Mouse (Mus musculus): ENCODE data around the gene Best3. TPM values are rescaled to one million over a fixed set of nuclear protein-coding genes. Genes with fewer than 3 reads are reported as not detected.

The Best3 gene
- polyA plus RNA-seq, 1 experiment from 2014 or later, result 0.59 TPM

DNA sequence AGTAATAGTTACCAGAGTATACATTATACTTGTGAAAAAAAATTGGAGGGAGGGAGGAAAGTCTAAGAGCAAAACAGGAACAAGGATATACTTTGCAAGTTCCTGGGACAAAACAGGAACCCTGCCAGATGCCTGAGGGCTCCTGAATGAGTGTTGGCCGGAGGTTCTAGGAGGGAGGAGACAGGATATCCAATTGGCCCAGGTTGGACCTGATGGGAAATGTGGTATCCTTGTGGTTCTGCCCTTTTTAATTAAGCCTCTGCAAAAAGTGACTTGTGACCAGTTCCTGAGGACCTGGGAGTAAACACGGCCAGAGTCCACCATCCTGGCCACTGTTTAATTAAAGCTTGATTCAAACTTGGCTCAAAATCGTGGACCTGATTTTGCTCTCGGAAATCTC is 17.4 kb upstream of the Best3 start:
- ATAC-seq (ENCODE audit: insufficient read depth, low FRiP score), result no peak
- no peak overlapping the region for H3K4me2 ChIP-seq (ENCODE audit: low read depth, low read length)
- H3K27me3 ChIP-seq (ENCODE audit: control insufficient read depth, insufficient read depth, low read length), result no peaks in the 10 kb centered on the region
- WGBS, result 82% methylated on average over 4 of the region's 4 CpGs
- no peak overlapping the region for H3K27ac ChIP-seq (ENCODE audit: low read length)
- H3K4me3 ChIP-seq (replicated peaks; ENCODE audit: low read length), result no peak overlapping the region
- H3K4me1 ChIP-seq (ENCODE audit: control insufficient read depth, insufficient read depth, low read length), result no peaks in the 10 kb centered on the region
- H3K9ac ChIP-seq (ENCODE audit: low read length), result no peak overlapping the region
- no peaks in the 10 kb centered on the region for H3K36me3 ChIP-seq (ENCODE audit: control insufficient read depth, insufficient read depth, low read length)
- H3K9me3 ChIP-seq (replicated peaks; ENCODE audit: control insufficient read depth, low read length), result no peaks in the 10 kb centered on the region

GRCm38 (mm10) chr10:116972509-116972908 is 13.6 kb upstream of the Best3 start, which contains the start of gene Gm10271:
Gene Gm10271 (minus strand): TSS chr10:116972609.
- Histone ChIP-seq H3K27me3 (ENCODE audit: control insufficient read depth, insufficient read depth, low read length) (no peaks in the 10 kb centered on the region), H3K36me3 (ENCODE audit: control insufficient read depth, insufficient read depth, low read length) (no peaks in the 10 kb centered on the region), H3K4me2 (ENCODE audit: low read depth, low read length) (no peak within 1 kb of the TSS), H3K4me1 (ENCODE audit: control insufficient read depth, insufficient read depth, low read length) (no peaks in the 10 kb centered on the region), H3K27ac (ENCODE audit: low read length) (no peak within 1 kb of the TSS), H3K9me3 (replicated peaks; ENCODE audit: control insufficient read depth, low read length) (no peaks in the 10 kb centered on the region), H3K9ac (ENCODE audit: low read length) (no peak within 1 kb of the TSS), H3K4me3 (replicated peaks; ENCODE audit: low read length) (no peak within 1 kb of the TSS)
- no peak for ATAC-seq (ENCODE audit: insufficient read depth, low FRiP score)
- WGBS, result 97% methylated on average over 6 of the region's 6 CpGs

DNA sequence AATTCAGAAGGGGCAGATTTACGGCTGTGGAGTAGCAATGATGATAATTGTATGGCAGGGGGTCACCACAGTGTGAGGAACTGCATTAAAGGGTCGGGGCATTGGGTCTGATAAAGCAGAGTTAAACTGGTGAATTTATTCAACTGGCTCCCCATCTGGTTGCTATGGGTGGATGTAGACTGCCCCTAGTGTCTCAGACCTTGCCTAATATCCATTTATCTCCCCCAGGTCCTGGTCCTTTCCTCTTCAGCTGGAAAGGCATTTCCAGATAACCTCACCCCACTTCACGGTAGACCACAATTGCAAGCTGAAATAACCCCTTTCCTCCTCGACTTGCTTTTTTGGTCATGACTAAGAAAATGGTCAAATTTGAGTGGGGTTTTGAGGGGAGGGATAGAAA is 8.7 kb upstream of the Best3 start:
- no peak for ATAC-seq (ENCODE audit: insufficient read depth, low FRiP score)
- H3K27ac ChIP-seq (ENCODE audit: low read length), result no peak overlapping the region
- H3K4me2 ChIP-seq (ENCODE audit: low read depth, low read length), result no peak overlapping the region
- H3K4me1 ChIP-seq (ENCODE audit: control insufficient read depth, insufficient read depth, low read length), result no peaks in the 10 kb centered on the region
- no peak overlapping the region for H3K4me3 ChIP-seq (replicated peaks; ENCODE audit: low read length)
- 34% methylated on average over 4 of the region's 4 CpGs for WGBS
- H3K9me3 ChIP-seq (replicated peaks; ENCODE audit: control insufficient read depth, low read length), result no peaks in the 10 kb centered on the region
- no peaks in the 10 kb centered on the region for H3K36me3 ChIP-seq (ENCODE audit: control insufficient read depth, insufficient read depth, low read length)
- H3K9ac ChIP-seq (ENCODE audit: low read length), result no peak overlapping the region
- no peaks in the 10 kb centered on the region for H3K27me3 ChIP-seq (ENCODE audit: control insufficient read depth, insufficient read depth, low read length)

- no peak overlapping the region for H3K27ac ChIP-seq (ENCODE audit: low read length)
Measured at GRCm38 (mm10) chr10:116977858-116978257, 8.3 kb upstream of the Best3 start.

GRCm38 (mm10) chr10:116978841-116979240 is 7.3 kb upstream of the Best3 start:
- 93% methylated on average over 9 of the region's 9 CpGs for WGBS
- Histone ChIP-seq H3K9ac (ENCODE audit: low read length) (no peak overlapping the region), H3K27me3 (ENCODE audit: control insufficient read depth, insufficient read depth, low read length) (no peaks in the 10 kb centered on the region), H3K9me3 (replicated peaks; ENCODE audit: control insufficient read depth, low read length) (no peaks in the 10 kb centered on the region), H3K4me2 (ENCODE audit: low read depth, low read length) (no peak overlapping the region), H3K4me1 (ENCODE audit: control insufficient read depth, insufficient read depth, low read length) (no peaks in the 10 kb centered on the region), H3K27ac (ENCODE audit: low read length) (no peak overlapping the region), H3K4me3 (replicated peaks; ENCODE audit: low read length) (no peak overlapping the region), H3K36me3 (ENCODE audit: control insufficient read depth, insufficient read depth, low read length) (no peaks in the 10 kb centered on the region)
- no peak for ATAC-seq (ENCODE audit: insufficient read depth, low FRiP score)

More at GRCm38 (mm10) chr10:116977858-116978257, 8.3 kb upstream of the Best3 start:
- Histone ChIP-seq H3K4me1 (ENCODE audit: control insufficient read depth, insufficient read depth, low read length) (no peaks in the 10 kb centered on the region), H3K9me3 (replicated peaks; ENCODE audit: control insufficient read depth, low read length) (no peaks in the 10 kb centered on the region), H3K4me2 (ENCODE audit: low read depth, low read length) (no peak overlapping the region), H3K4me3 (replicated peaks; ENCODE audit: low read length) (no peak overlapping the region), H3K27me3 (ENCODE audit: control insufficient read depth, insufficient read depth, low read length) (no peaks in the 10 kb centered on the region), H3K36me3 (ENCODE audit: control insufficient read depth, insufficient read depth, low read length) (no peaks in the 10 kb centered on the region), H3K9ac (ENCODE audit: low read length) (no peak overlapping the region)
- WGBS, result 72% methylated on average over 2 of the region's 2 CpGs
- ATAC-seq (ENCODE audit: insufficient read depth, low FRiP score), result no peak

DNA sequence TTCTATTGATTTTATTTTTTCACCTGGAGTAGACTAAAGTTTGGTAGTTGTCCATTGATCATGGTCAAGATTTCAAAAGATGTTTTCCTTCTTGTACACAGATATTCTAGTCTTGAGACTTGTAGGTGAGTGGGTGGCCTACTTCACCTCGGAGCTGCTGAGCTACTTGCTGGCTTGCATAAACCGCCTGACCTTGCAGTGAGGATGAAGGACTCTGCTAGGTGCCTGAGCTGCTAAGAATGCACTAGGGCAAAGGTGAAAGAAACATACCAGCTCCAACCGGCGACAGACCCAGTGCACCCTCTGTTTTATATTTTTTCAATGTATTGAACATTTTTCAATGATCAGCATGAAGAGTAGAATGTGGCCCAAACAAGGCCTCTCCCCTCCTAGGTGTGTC is 5.8 kb upstream of the Best3 start:
- Histone ChIP-seq H3K4me1 (ENCODE audit: control insufficient read depth, insufficient read depth, low read length) (no peaks in the 10 kb centered on the region), H3K36me3 (ENCODE audit: control insufficient read depth, insufficient read depth, low read length) (no peaks in the 10 kb centered on the region), H3K4me2 (ENCODE audit: low read depth, low read length) (no peak overlapping the region), H3K4me3 (replicated peaks; ENCODE audit: low read length) (no peak overlapping the region), H3K27ac (ENCODE audit: low read length) (no peak overlapping the region), H3K9me3 (replicated peaks; ENCODE audit: control insufficient read depth, low read length) (no peaks in the 10 kb centered on the region), H3K27me3 (ENCODE audit: control insufficient read depth, insufficient read depth, low read length) (no peaks in the 10 kb centered on the region), H3K9ac (ENCODE audit: low read length) (no peak overlapping the region)
- no peak for ATAC-seq (ENCODE audit: insufficient read depth, low FRiP score)
- 64% methylated on average over 4 of the region's 4 CpGs for WGBS

- Histone ChIP-seq H3K4me2 (ENCODE audit: low read depth, low read length) (no peak overlapping the region), H3K27ac (ENCODE audit: low read length) (no peak overlapping the region), H3K4me1 (ENCODE audit: control insufficient read depth, insufficient read depth, low read length) (no peaks in the 10 kb centered on the region), H3K27me3 (ENCODE audit: control insufficient read depth, insufficient read depth, low read length) (no peaks in the 10 kb centered on the region), H3K4me3 (replicated peaks; ENCODE audit: low read length) (no peak overlapping the region), H3K9ac (ENCODE audit: low read length) (no peak overlapping the region), H3K36me3 (ENCODE audit: control insufficient read depth, insufficient read depth, low read length) (no peaks in the 10 kb centered on the region), H3K9me3 (replicated peaks; ENCODE audit: control insufficient read depth, low read length) (no peaks in the 10 kb centered on the region)
- no peak for ATAC-seq (ENCODE audit: insufficient read depth, low FRiP score)
- 75% methylated on average over 3 of the region's 3 CpGs for WGBS
Measured at GRCm38 (mm10) chr10:116980888-116981287, 5.2 kb upstream of the Best3 start.

DNA sequence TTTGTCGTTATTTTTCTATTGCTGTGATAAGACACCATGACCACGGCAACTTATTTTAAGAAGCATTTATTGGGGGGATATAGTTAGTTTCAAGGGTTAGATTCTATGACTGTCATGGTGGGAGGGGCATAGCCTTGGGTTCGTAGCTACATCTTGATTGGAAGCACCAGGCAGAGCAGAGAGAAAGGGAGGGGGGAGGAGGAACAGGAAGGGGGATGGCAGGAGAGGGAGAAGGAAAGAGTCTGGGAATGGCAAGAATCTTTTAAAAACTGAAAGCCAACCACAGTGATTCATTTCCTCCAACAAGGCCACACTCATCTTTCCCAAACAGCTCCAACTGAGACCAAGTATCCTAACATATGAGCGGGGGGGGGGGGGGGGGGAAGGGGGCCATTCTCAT is 3.6 kb upstream of the Best3 start:
- H3K9me3 ChIP-seq (replicated peaks; ENCODE audit: control insufficient read depth, low read length), result no peaks in the 10 kb centered on the region
- H3K4me2 ChIP-seq (ENCODE audit: low read depth, low read length), result no peak overlapping the region
- H3K4me1 ChIP-seq (ENCODE audit: control insufficient read depth, insufficient read depth, low read length), result peaks cover 8% of the 10 kb centered on the region
- H3K27me3 ChIP-seq (ENCODE audit: control insufficient read depth, insufficient read depth, low read length), result no peaks in the 10 kb centered on the region
- WGBS, result 68% methylated on average over 3 of the region's 4 CpGs
- no peak overlapping the region for H3K27ac ChIP-seq (ENCODE audit: low read length)
- H3K36me3 ChIP-seq (ENCODE audit: control insufficient read depth, insufficient read depth, low read length), result no peaks in the 10 kb centered on the region
- no peak for ATAC-seq (ENCODE audit: insufficient read depth, low FRiP score)
- H3K4me3 ChIP-seq (replicated peaks; ENCODE audit: low read length), result no peak overlapping the region
- no peak overlapping the region for H3K9ac ChIP-seq (ENCODE audit: low read length)

- WGBS, result 58% methylated on average over 12 of the region's 12 CpGs
- Histone ChIP-seq H3K9ac (ENCODE audit: low read length) (no peak overlapping the region), H3K36me3 (ENCODE audit: control insufficient read depth, insufficient read depth, low read length) (no peaks in the 10 kb centered on the region), H3K4me2 (ENCODE audit: low read depth, low read length) (no peak overlapping the region), H3K27me3 (ENCODE audit: control insufficient read depth, insufficient read depth, low read length) (no peaks in the 10 kb centered on the region), H3K27ac (ENCODE audit: low read length) (no peak overlapping the region), H3K4me3 (replicated peaks; ENCODE audit: low read length) (no peak overlapping the region), H3K9me3 (replicated peaks; ENCODE audit: control insufficient read depth, low read length) (no peaks in the 10 kb centered on the region), H3K4me1 (ENCODE audit: control insufficient read depth, insufficient read depth, low read length) (peaks cover 8% of the 10 kb centered on the region)
- no peak for ATAC-seq (ENCODE audit: insufficient read depth, low FRiP score)
Measured at GRCm38 (mm10) chr10:116984836-116985235, 1.3 kb upstream of the Best3 start.

DNA sequence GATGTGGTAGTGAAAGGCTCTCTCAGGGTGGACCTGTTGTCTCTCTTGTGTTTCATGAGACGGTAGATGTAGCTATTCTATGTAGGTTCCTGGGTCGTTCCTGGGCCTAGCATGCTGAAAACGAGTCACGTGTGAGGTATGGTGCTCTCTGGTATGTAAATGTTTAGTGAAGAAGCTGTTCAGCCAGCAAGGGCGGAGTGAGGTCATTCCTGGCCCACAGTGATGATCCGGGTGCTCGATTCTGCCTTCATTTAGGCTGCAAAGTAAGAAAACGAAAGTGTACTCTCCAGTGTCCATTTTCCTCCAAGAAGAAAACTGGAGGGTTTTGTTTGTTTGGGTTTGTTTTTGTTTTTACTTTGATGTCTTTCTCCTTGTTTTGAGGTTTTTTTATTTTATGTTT is 7.9 kb downstream of the Best3 start:
- WGBS, result 63% methylated on average over 8 of the region's 8 CpGs
- Histone ChIP-seq H3K4me1 (ENCODE audit: control insufficient read depth, insufficient read depth, low read length) (peaks cover 3% of the 10 kb centered on the region; the same call in 1 of the 2 replicates), H3K4me2 (ENCODE audit: low read depth, low read length) (no peak overlapping the region)

More for the DNA sequence above, 7.9 kb downstream of the Best3 start:
- ATAC-seq (ENCODE audit: insufficient read depth, low FRiP score), result no peak
- Histone ChIP-seq H3K4me3 (replicated peaks; ENCODE audit: low read length) (no peak overlapping the region), H3K36me3 (ENCODE audit: control insufficient read depth, insufficient read depth, low read length) (no peaks in the 10 kb centered on the region), H3K9ac (ENCODE audit: low read length) (no peak overlapping the region), H3K27ac (ENCODE audit: low read length) (no peak overlapping the region), H3K9me3 (replicated peaks; ENCODE audit: control insufficient read depth, low read length) (no peaks in the 10 kb centered on the region), H3K27me3 (ENCODE audit: control insufficient read depth, insufficient read depth, low read length) (no peaks in the 10 kb centered on the region)
